ENCODE assay signal across 12 mouse cellular contexts in the genomic region with DNA sequence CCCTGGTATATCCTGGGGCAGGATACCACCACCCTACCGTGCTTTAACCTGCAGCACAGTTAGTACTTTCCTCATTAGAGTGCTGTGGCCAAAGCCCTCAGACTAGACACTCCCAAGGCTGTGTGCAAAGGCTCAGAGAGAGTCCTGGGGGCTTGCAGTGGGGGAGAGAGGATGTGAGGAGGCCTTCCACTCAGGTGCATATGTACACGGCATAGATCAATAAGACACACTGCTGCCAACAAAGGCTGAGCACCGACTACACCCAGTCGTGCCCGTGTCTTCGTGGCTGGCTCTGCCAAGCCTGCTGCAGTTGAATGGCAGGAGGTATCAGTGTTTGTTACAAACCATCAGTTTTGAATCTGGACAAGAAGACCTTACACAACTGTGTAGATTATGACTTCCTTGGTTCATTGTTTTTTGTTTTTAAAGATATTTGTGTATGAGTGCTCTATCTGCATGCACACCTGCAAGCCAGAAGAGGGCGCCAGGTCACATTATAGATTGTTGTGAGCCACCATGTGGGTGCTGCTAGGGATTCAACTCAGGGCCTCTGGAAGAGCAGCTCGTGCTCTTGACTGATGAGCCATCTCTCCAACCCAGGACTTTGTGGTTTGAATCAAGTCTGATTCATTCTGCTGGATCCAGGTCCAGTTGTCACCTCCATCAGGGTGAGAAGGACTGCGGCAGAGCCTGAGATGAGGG. TPM values are rescaled to one million over a fixed set of nuclear protein-coding genes. Genes with fewer than 3 reads are reported as not detected.
A peak's percentile ranks its signal among the peaks of the same experiment; 100 is the strongest.
DNase-seq lines count a peak whose midpoint lies in the region; ATAC-seq and TF ChIP-seq lines count a peak whose summit lies in the region.
"Had no signal": no experiment of that assay in that cellular context is flagged by ENCODE, and none has a peak within 500 bp of the region (broad histone marks: within the 10 kb centered on the region; RNA-seq: fewer than 3 reads in every experiment).

No protein-coding gene starts in this region.

- H3K4me1 ChIP-seq in heart, embryonic 12.5 days (replicated peaks), result peaks cover 62% of the 10 kb centered on the region
- peaks cover 69% of the 10 kb centered on the region for H3K4me1 ChIP-seq in megakaryocyte, embryonic 14.5 days
- H3K4me1 ChIP-seq in midbrain, embryonic 10.5 days, result peaks cover 60% of the 10 kb centered on the region

- no peak for ATAC-seq in heart, embryonic 12.5 days (ENCODE audit: insufficient number of reproducible peaks, low FRiP score)
- no peak for ATAC-seq in megakaryocyte, adult 5-6 weeks (ENCODE audit: poor library complexity, severe bottlenecking)

- H3K27me3 ChIP-seq in heart, embryonic 12.5 days (replicated peaks), result no peaks in the 10 kb centered on the region
- no peaks in the 10 kb centered on the region for H3K27me3 ChIP-seq in megakaryocyte, embryonic 14.5 days (replicated peaks)
- H3K27me3 ChIP-seq in midbrain, embryonic 10.5 days (ENCODE audit: low read depth, poor library complexity, severe bottlenecking), result no peaks in the 10 kb centered on the region; the same call in 1 of the 2 replicates
- H3K27me3 ChIP-seq: kidney, embryonic 15.5 days; neural tube, embryonic 13.5 days had no signal

- no peak overlapping the region for H3K4me2 ChIP-seq in heart, embryonic 12.5 days

- 92% methylated on average over 9 of the region's 9 CpGs for WGBS in heart, embryonic 12.5 days
- 91% methylated on average over 9 of the region's 9 CpGs for WGBS in midbrain, embryonic 10.5 days

- TF ChIP-seq CTCF in brain, embryonic 14.5 days (IDR thresholded peaks at IDR 0.05; ENCODE audit: borderline replicate concordance, extremely low read depth, insufficient read depth, insufficient read length), result peak; percentile 20; the same call in 1 of the 2 replicates

- DNase-seq in heart, postnatal 4 days, result no peak
- DNase-seq in brain, embryonic 14.5 days (ENCODE audit: low read depth), result no peak
- DNase-seq in spleen, postnatal 14 days (ENCODE audit: low spot score in 2 of 2), result no peak
- DNase-seq in midbrain, embryonic 10.5 days (ENCODE audit: low spot score), result no peak

- peaks cover 23% of the 10 kb centered on the region for H3K36me3 ChIP-seq in heart, embryonic 12.5 days
- H3K36me3 ChIP-seq in megakaryocyte, embryonic 14.5 days (replicated peaks; ENCODE audit: low read length), result peaks cover 91% of the 10 kb centered on the region
- H3K36me3 ChIP-seq in midbrain, embryonic 10.5 days, result peaks cover 27% of the 10 kb centered on the region
- H3K36me3 ChIP-seq: kidney, embryonic 15.5 days had no signal

- H3K27ac ChIP-seq in heart, embryonic 12.5 days (ENCODE audit: poor library complexity, severe bottlenecking), result 0 out of 2 replicates have a peak overlapping the region, but pooled peaks have one; percentile 5
- no peak overlapping the region for H3K27ac ChIP-seq in midbrain, embryonic 10.5 days (replicated peaks)
- H3K27ac ChIP-seq: neural tube, embryonic 13.5 days had no signal

- no peak overlapping the region for H3K9ac ChIP-seq in heart, embryonic 12.5 days
- H3K9ac ChIP-seq: kidney, embryonic 15.5 days; neural tube, embryonic 13.5 days had no signal

- no peak overlapping the region for H3K4me3 ChIP-seq in heart, embryonic 12.5 days
- peak overlapping the region; percentile 71 for H3K4me3 ChIP-seq in megakaryocyte, embryonic 14.5 days (replicated peaks)
- no peak overlapping the region for H3K4me3 ChIP-seq in midbrain, embryonic 10.5 days
- H3K4me3 ChIP-seq: kidney, embryonic 15.5 days; neural tube, embryonic 13.5 days had no signal

- no peak for TF ChIP-seq POLR2A in brain, embryonic 14.5 days (IDR thresholded peaks at IDR 0.05; ENCODE audit: borderline replicate concordance, extremely low read depth, insufficient read depth, insufficient read length, poor library complexity, severe bottlenecking)

- H3K9me3 ChIP-seq in heart, embryonic 12.5 days (replicated peaks), result no peaks in the 10 kb centered on the region
- no peaks in the 10 kb centered on the region for H3K9me3 ChIP-seq in megakaryocyte, embryonic 14.5 days
- H3K9me3 ChIP-seq in midbrain, embryonic 10.5 days (replicated peaks), result no peaks in the 10 kb centered on the region
- H3K9me3 ChIP-seq: kidney, embryonic 15.5 days; neural tube, embryonic 13.5 days had no signal

RNA-seq across cellular contexts. Expression of a gene that starts 9.0 kb away (rescaled TPM):
- 11.9 and 14.0 TPM in 2 replicates for polyA plus RNA-seq in heart, embryonic 12.5 days (2016; fragmentation: Nextera tagmentation; extraction: Ambion mirVana)
- total RNA-seq in heart, postnatal 4 days (2021), result 10 to 100 TPM; 30.1 to 30.6 TPM
- 0.11 TPM in 1 of 2 replicates, not detected in the other for polyA plus RNA-seq in megakaryocyte, embryonic 14.5 days (2012; ENCODE audit: insufficient read depth, low replicate concordance)
- not detected in 2 replicates for total RNA-seq in megakaryocyte, adult 5-6 weeks (2015)
- total RNA-seq in megakaryocyte, adult 5-6 weeks (2017), result 0.04 and 1.7 TPM in 2 replicates
- polyA plus RNA-seq in brain, embryonic 14.5 days (2012; rRNA removed), result 31.2 and 44.3 TPM in 2 replicates
- 7.0 and 7.7 TPM in 2 replicates for polyA plus RNA-seq in midbrain, embryonic 10.5 days (2016; fragmentation: Nextera tagmentation; extraction: Ambion mirVana)

RNA-seq across cellular contexts. Expression of a gene that starts 26.4 kb away (rescaled TPM):
- polyA plus RNA-seq in heart, embryonic 12.5 days (2016; fragmentation: Nextera tagmentation; extraction: Ambion mirVana), result not detected in 2 replicates
- total RNA-seq in heart, postnatal 4 days (2021), result not detected
- polyA plus RNA-seq in megakaryocyte, embryonic 14.5 days (2012; ENCODE audit: insufficient read depth, low replicate concordance), result not detected in 2 replicates
- total RNA-seq in megakaryocyte, adult 5-6 weeks (2015), result not detected in 2 replicates
- total RNA-seq in megakaryocyte, adult 5-6 weeks (2017), result not detected in 2 replicates
- polyA plus RNA-seq in brain, embryonic 14.5 days (2012; rRNA removed), result 0.37 and 0.88 TPM in 2 replicates
- 26.3 and 30.9 TPM in 2 replicates for polyA plus RNA-seq in midbrain, embryonic 10.5 days (2016; fragmentation: Nextera tagmentation; extraction: Ambion mirVana)
- total RNA-seq: gastrocnemius, postnatal 4 days; left cerebral cortex, postnatal 10 days had no signal
- polyA plus RNA-seq: kidney, embryonic 15.5 days had no signal

RNA-seq across cellular contexts. Expression of a gene that starts 32.0 kb away (rescaled TPM):
- polyA plus RNA-seq in heart, embryonic 12.5 days (2016; fragmentation: Nextera tagmentation; extraction: Ambion mirVana), result 24.0 and 25.4 TPM in 2 replicates
- 10 to 100 TPM; 32.1 to 33.3 TPM for total RNA-seq in heart, postnatal 4 days (2021)
- polyA plus RNA-seq in megakaryocyte, embryonic 14.5 days (2012; ENCODE audit: insufficient read depth, low replicate concordance), result 5.8 and 20.7 TPM in 2 replicates
- total RNA-seq in megakaryocyte, adult 5-6 weeks (2015), result 8.7 and 9.3 TPM in 2 replicates
- total RNA-seq in megakaryocyte, adult 5-6 weeks (2017), result 9.7 and 11.9 TPM in 2 replicates
- polyA plus RNA-seq in brain, embryonic 14.5 days (2012; rRNA removed), result 20.9 and 23.0 TPM in 2 replicates
- 26.8 and 27.6 TPM in 2 replicates for polyA plus RNA-seq in midbrain, embryonic 10.5 days (2016; fragmentation: Nextera tagmentation; extraction: Ambion mirVana)

RNA-seq across cellular contexts. Expression of a gene that starts 53.8 kb away (rescaled TPM):
- 56.5 and 62.1 TPM in 2 replicates for polyA plus RNA-seq in heart, embryonic 12.5 days (2016; fragmentation: Nextera tagmentation; extraction: Ambion mirVana)
- total RNA-seq in heart, postnatal 4 days (2021), result 100 to 1,000 TPM; 105 to 116 TPM
- 1.8 and 3.8 TPM in 2 replicates for polyA plus RNA-seq in megakaryocyte, embryonic 14.5 days (2012; ENCODE audit: insufficient read depth, low replicate concordance)
- not detected in 2 replicates for total RNA-seq in megakaryocyte, adult 5-6 weeks (2015)
- total RNA-seq in megakaryocyte, adult 5-6 weeks (2017), result not detected in 2 replicates
- 6.9 and 7.1 TPM in 2 replicates for polyA plus RNA-seq in brain, embryonic 14.5 days (2012; rRNA removed)
- 1.5 and 2.4 TPM in 2 replicates for polyA plus RNA-seq in midbrain, embryonic 10.5 days (2016; fragmentation: Nextera tagmentation; extraction: Ambion mirVana)
- polyA plus RNA-seq: thymus, postnatal 0 days had no signal

Comparison
In these comparisons a context has a peak if more than half of its experiments do, and no peak if none do; other contexts are left out.
1. RNA of a gene that starts 26.4 kb away (polyA plus RNA-seq): 26.3 to 30.9 TPM in midbrain, embryonic 10.5 days; 0.37 to 0.88 TPM in brain, embryonic 14.5 days, not detected in heart, embryonic 12.5 days and not detected in megakaryocyte, embryonic 14.5 days; every median in the first group is over 10 times any median in the second.